Mouse (Mus musculus) Muller cell, postnatal 12 days (primary cell): ENCODE measurements at regions not wholly inside any gene's neighbourhood (a gene's known extent, or its start where the extent isn't known, plus 50 kb on each side); places are given as distances from the start of the nearest gene placed in this dataset.
A peak's percentile ranks its signal among the peaks of the same experiment; 100 is the strongest.

Source experiments
- DNase-seq: peaks from one replicate; pipeline ENCODE4 v3.0.0-alpha.2; 2015; ENCODE audit errors: inconsistent ontology term

DNA sequence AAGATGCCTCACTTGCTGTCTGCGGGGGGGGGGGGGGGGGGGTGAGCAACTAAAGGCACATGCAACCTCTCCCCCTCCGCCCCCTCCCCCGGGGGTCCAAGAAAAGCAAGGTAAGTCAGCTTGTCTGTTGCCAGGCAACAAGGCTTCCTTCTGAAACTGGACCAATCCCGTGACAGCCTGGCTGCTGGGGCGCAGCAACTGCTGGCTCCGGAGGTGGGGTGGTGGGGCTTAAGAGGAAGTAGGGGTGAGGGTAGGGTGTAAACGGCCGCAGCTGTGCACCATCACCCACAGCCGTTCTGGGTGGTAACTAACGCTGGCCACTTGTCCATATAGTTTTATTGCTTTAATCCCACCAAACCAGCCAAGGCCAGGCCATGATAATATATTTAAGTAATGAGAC is 92.2 kb upstream of the Rbm19 start:
- DNase-seq: no peak

DNA sequence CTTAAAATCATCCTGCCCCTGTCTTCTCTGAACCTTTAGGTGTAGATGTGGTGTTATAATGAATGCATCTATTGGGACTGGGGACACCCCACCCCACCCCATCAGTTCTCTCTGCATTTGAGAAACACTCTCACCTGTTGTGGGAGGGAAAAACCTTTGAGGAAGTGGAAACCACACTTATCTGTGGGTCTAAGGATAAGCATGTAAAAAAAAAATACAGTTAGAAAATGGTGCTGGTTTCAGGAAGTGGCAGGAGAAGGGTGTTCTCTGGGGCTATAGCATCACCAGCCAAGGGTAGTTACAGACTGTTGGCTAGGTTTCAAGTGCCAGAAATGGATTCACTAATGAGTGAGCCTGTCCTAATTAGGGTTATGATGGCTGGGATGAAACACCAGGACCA is 91.1 kb upstream of the Rbm19 start:
- DNase-seq: no peak

DNA sequence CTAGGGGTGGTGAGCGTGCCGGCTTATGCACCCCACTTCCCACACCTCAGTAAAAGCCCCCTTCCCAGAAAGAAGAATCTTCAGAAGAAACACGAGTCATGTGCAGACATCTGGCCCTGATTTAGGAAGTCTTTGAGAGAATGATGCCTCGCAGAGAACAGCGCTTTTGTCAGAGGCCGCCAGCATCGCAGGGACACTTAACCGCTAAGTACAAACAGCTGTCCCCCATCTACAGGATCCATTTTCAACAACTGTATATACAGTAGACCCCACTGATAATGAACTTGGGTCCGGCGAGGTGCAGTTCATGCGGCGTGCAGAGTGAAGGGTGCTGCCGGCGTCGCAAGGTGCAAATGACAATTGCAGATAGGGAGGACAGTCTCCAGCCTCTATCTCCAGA is 85.4 kb upstream of the Rbm19 start:
- no peak for DNase-seq

DNA sequence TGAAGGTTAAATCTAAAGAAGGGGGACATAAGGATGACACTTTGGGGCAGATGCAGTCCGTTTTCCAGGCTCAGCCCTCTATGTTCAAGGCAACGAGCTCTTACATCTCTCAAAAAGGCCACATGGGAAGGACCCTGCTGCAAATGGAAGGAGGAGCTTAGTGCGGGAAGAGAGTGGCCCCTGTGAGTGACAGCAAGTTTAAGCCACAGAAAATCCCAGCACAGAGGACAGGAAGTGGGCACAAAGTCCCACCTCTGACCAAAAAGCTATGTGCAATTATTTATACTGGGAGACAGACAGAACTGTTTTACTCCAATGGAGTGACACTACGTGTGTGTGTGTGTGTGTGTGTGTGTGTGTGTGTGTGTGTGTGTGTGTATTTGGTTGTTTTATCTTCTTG is 84.7 kb upstream of the Rbm19 start:
- no peak for DNase-seq

DNA sequence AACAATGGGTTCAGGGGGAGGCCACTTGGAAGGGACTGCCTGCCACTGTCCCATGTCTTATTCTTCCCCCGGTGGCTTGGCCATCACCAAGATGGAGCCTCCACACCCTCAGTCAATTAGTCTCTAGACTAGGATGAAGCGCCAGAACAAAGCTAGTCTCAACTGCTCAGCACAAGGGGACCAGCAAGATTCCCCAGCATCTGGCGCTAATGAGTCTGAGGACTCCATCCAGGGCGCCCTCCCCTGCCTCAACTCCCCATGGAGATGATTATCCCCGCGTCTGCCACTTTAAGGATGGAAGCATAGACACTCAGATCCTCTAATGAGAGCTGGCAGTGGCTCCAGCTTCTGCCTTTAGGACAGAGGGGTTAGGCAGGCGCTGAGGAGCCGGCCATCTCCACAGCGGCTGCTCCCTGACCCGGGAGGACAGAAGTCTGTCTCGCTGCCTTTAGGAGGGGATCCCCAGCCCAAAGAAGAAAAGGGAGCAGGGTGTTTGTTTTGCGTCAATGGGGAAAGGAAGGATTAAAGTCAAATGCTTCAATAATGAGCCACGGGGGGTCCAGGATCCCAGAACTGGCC is 81.7 kb upstream of the Rbm19 start:
- DNase-seq: peak; percentile 4

DNA sequence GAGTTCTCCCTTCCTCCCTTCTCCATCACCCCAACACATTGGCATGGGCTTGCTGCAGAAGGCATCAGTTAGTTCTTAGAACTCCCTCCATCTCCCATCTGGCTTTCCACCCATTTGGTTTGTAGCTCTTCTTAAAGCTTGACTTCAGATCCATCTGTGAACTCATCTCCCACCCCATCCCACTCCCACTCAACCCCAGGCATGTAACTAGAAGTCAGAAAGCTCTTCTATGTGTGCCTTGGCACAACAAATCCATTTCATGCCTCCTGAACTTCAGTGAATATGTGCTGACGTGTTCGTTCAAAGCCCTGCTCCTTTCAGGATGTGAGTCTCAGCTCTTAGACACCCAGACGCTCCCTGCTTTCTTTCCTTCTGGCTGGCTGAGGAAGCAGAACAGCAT is 81.0 kb upstream of the Rbm19 start:
- no peak for DNase-seq

DNA sequence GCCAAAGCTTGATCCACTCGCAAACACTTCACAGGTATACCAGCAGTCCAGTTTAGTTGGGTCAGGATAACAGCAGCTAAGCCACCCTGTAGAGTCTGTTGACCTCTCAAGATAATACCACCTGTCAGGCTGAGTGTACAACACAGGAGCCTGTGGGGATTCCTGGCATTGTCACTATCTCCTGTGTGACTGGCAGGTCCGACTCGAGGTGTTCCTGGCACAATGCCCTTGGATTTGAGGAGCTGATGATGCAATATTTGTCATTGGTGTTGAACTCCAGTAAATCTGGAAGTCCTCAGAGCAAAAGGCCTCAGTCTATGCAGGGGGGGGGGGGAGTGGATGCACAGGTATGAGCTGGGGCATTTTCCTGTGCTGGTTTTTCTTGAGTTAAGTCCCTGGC is 78.5 kb upstream of the Rbm19 start:
- DNase-seq: no peak

DNA sequence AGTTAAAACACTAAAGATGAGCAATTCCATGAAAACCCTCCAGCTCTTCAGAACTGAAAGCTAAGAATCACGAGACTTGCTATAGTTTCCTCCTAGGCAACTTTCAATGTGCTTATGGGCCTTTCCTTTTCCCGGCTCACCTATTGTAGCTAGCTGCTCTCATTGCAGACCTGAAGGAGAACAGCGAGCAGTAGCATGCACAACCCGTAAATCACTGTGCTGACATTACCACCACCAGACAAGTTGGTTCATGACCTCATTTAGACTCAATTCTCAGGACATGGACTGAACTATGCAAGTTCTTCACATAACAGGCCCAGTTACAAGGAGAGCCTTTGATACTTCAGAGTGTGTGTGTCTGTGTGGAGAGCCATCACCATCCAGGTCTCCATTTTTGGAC is 72.5 kb upstream of the Rbm19 start:
- DNase-seq: no peak

DNA sequence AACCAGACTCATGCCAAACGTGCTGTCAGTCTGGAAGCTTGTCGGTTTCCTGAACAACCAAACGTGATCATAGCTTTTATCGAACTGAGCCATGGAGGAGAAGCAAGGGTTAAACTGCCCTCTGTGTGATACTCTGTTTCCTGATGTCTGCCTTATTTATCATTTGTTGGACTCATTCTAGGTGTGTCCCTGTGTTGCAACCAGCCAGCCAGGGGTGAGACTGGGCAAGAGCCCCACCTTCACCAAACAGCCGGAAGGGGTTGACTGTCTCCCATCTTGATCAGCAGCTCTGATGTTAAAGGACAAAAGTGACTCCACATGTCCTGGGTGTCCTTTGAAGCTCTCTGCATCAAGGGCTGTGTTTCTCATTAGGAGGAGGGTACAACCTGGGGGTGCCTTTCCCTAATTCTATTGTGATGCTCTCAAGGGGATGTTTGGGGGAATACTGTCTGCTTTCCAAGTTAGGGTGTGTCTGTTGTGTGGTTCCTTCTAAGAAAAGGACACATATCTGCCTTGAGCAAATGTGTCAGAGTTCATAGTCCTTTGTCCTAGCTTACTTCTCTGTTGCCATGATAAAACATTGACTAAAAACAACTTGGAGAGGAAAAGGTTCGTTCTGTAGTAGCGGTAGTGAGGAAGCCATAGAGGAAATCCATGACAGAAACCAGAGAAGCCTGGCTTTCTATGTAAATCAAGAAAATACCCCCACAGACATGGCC is 67.0 kb upstream of the Rbm19 start:
- no peak for DNase-seq

DNA sequence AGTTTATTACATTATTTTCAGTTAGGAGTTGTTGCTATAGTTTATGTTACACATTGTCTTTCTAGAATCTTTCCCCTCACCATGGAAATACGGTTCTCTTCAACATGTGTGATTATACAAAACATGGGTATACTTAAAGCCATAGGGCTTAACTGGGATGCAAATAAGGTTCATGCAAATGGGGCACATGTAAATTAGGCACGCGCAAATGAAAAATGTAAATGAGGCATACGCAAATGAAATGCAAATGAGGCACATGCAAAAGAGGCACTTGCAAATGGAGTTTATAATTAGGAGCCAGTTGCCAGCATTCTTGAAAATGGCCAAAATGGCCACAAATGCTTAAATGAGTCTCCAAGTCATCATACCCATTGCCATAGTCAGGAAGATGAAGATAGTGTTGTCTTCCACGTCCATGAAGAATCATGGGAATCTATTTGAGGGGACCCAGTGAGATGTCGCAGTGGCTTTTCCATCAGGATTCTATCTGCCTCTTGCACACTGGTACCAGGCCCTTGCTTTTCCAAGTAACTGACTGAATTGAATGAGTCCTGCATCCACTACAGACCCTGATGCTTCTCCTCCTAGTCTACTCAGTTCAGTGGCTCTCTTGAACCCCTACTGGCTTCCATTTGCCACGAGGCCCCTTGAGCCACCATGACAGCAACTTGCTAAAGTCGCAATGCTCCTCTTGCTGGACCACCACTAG is 65.4 kb upstream of the Rbm19 start:
- DNase-seq: no peak

DNA sequence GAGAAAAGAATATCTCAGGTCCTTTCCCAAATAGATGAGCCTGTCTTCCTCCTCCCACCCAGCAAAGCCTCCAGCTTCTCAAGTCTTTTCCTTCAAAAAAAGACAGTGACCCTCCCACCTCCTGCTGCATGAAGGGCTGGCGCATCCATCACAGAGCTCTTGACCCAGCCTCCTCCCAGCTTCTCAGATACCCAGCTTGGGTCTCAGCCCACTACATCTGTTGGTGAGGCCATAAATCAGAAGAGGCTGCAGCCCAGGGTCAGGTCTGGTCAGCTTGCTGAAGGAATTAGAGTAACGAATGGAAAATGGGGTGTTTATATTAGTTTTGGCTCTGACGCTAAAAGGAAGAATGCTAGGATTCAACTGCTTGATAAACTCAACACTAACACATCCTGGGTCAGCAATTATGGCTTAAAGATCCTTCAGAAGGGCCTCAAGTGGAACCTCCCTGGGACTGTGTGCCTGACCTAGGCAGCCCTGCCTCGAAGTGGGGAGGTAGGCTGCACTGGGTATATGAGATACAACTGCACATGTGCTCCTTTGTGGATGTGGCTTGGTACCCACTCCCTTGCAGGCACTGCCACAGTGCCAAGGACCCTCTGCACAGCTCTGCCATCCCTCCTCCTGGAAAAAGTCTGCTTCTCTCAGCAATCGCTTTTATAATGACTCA is 61.6 kb upstream of the Rbm19 start:
- DNase-seq: no peak
